Mouse (Mus musculus) midbrain, postnatal 0 days (tissue): ENCODE results near the gene Cmya5. TPM values are rescaled to one million over a fixed set of nuclear protein-coding genes. Genes with fewer than 3 reads are reported as not detected.
A peak's percentile ranks its signal among the peaks of the same experiment; 100 is the strongest.

ENCODE experiments used
- ATAC-seq: fragments of 200-750 bp; cut with Nextera tagmentation; 2 replicates; pipeline ENCODE4 v1.8.0; 2017; ENCODE audit warnings: moderate number of reproducible peaks, mild to moderate bottlenecking, moderate TSS enrichment, moderate library complexity; ENCODE audit not compliant: low FRiP score
- DNase-seq: peaks from one replicate; pipeline ENCODE4 v3.0.0-alpha.2; 2015; ENCODE audit warnings: low spot score
- H3K27ac ChIP-seq: fragments of 300-500 bp; sonication (generic); 2 replicates; pipeline ENCODE4 v1.5.1; 2014; ENCODE audit warnings: low read depth, mild to moderate bottlenecking, low read length, mixed read lengths
- H3K27me3 ChIP-seq: fragments of 300-500 bp; sonication (generic); 2 replicates; pipeline ENCODE4 v1.6.1; 2014; ENCODE audit warnings: low read length, control low read depth, mixed read lengths; ENCODE audit not compliant: insufficient read depth
- H3K36me3 ChIP-seq: fragments of 300-500 bp; sonication (generic); 2 replicates; pipeline ENCODE4 v1.6.1; 2014; ENCODE audit warnings: low read length, control low read depth, mixed read lengths; ENCODE audit not compliant: insufficient read depth
- H3K4me1 ChIP-seq: fragments of 300-500 bp; sonication (generic); 2 replicates; pipeline ENCODE4 v1.6.1; 2014; ENCODE audit warnings: mild to moderate bottlenecking, control low read depth, antibody characterized with exemption, low read length, mixed read lengths; ENCODE audit not compliant: insufficient read depth
- H3K4me2 ChIP-seq: fragments of 300-500 bp; sonication (generic); 2 replicates; pipeline ENCODE4 v1.6.1; 2014; ENCODE audit warnings: low read depth, mild to moderate bottlenecking, low read length, mixed read lengths; ENCODE audit not compliant: poor library complexity, severe bottlenecking
- H3K4me3 ChIP-seq: fragments of 300-500 bp; sonication (generic); 2 replicates; pipeline ENCODE4 v1.5.1; 2014; ENCODE audit warnings: low read depth, mild to moderate bottlenecking, low read length, moderate library complexity
- H3K9ac ChIP-seq: fragments of 300-500 bp; sonication (generic); replicated peaks from 2 replicates; pipeline ENCODE4 v1.6.1; 2014; ENCODE audit warnings: mild to moderate bottlenecking, low read length, moderate library complexity, mixed read lengths; ENCODE audit not compliant: poor library complexity, severe bottlenecking
- H3K9me3 ChIP-seq: fragments of 300-500 bp; sonication (generic); 2 replicates; pipeline ENCODE4 v1.6.1; 2016; ENCODE audit warnings: low read length, control low read depth
- CTCF ChIP-seq: IDR thresholded peaks from 2 replicates; pipeline ENCODE4 v1.5.1; 2016; ENCODE audit warnings: antibody characterized with exemption, mild to moderate bottlenecking
- WGBS: fragments of 180-500 bp; shearing (Covaris S2); extraction: QIAGEN DNeasy Blood & Tissue Kit; methylation state at CpG from one replicate; pipeline ENCODE4 v1.1.7; 2014; 5-methylcytosine and 5-hydroxymethylcytosine counted together
- polyA plus RNA-seq: library from polyadenylated mRNA; unstranded; fragments of >200 nt; fragmentation: Nextera tagmentation; extraction: Ambion mirVana; gene quantifications from 2 replicates; pipeline ENCODE4 v1.2.1, GENCODE M21; 2015
- total RNA-seq: library from RNA; depleted of rRNA; stranded (reverse); fragments of >200 nt; gene quantifications from 2 replicates; pipeline ENCODE4 v1.2.3, GENCODE M21; 2014

The Cmya5 gene
- total and polyA plus RNA-seq, 2 experiments from 2014 or later, result 0.16 to 0.71 TPM

GRCm38 (mm10) chr13:93135501-93135900 lies 9.0 kb downstream of the Cmya5 start:
- no peak overlapping the region for H3K27ac ChIP-seq
- no peak for ATAC-seq
- DNase-seq, result no peak
- no peak for TF ChIP-seq CTCF
- 84% methylated on average over 2 of the region's 2 CpGs for WGBS
- H3K27me3 ChIP-seq, result no peaks in the 10 kb centered on the region
- no peak overlapping the region for H3K4me2 ChIP-seq
- H3K4me3 ChIP-seq, result no peak overlapping the region
- H3K36me3 ChIP-seq, result no peaks in the 10 kb centered on the region
- H3K9ac ChIP-seq, result no peak overlapping the region
- no peaks in the 10 kb centered on the region for H3K9me3 ChIP-seq
- no peaks in the 10 kb centered on the region for H3K4me1 ChIP-seq

GRCm38 (mm10) chr13:93130674-93131073 lies 13.8 kb downstream of the Cmya5 start:
- Histone ChIP-seq H3K9ac (no peak overlapping the region), H3K27ac (no peak overlapping the region), H3K36me3 (no peaks in the 10 kb centered on the region), H3K4me3 (no peak overlapping the region), H3K4me1 (no peaks in the 10 kb centered on the region), H3K9me3 (no peaks in the 10 kb centered on the region), H3K4me2 (no peak overlapping the region), H3K27me3 (no peaks in the 10 kb centered on the region)
- 91% methylated on average over 3 of the region's 3 CpGs for WGBS
- DNase-seq (no peak), ATAC-seq (no peak)
- TF ChIP-seq CTCF, result no peak

GRCm38 (mm10) chr13:93128961-93129360 lies 15.6 kb downstream of the Cmya5 start:
- WGBS, result 31% methylated on average over 5 of the region's 5 CpGs
- ATAC-seq (peak; percentile 73), DNase-seq (peak; percentile 49)
- Histone ChIP-seq H3K27me3 (no peaks in the 10 kb centered on the region), H3K9ac (no peak overlapping the region), H3K4me1 (no peaks in the 10 kb centered on the region), H3K9me3 (no peaks in the 10 kb centered on the region), H3K27ac (peak overlapping the region; percentile 0; the same call in 1 of the 2 replicates), H3K4me3 (no peak overlapping the region), H3K4me2 (no peak overlapping the region), H3K36me3 (no peaks in the 10 kb centered on the region)
- no peak for TF ChIP-seq CTCF

- 53% methylated on average over 8 of the region's 8 CpGs for WGBS
- Histone ChIP-seq H3K27me3 (no peaks in the 10 kb centered on the region), H3K4me3 (no peak overlapping the region), H3K9me3 (no peaks in the 10 kb centered on the region), H3K9ac (no peak overlapping the region), H3K27ac (peak overlapping the region; percentile 0; the same call in 1 of the 2 replicates), H3K4me1 (no peaks in the 10 kb centered on the region), H3K36me3 (no peaks in the 10 kb centered on the region), H3K4me2 (no peak overlapping the region)
- DNase-seq (peak; percentile 22), ATAC-seq (peak; percentile 73; the same call in 1 of the 2 replicates)
- TF ChIP-seq CTCF, result no peak
Observed at GRCm38 (mm10) chr13:93128111-93128860, 16.2 kb downstream of the Cmya5 start.

GRCm38 (mm10) chr13:93122321-93122720 lies 22.2 kb downstream of the Cmya5 start:
- WGBS, result 92% methylated on average over 9 of the region's 9 CpGs
- ATAC-seq (no peak), DNase-seq (no peak)
- Histone ChIP-seq H3K9ac (no peak overlapping the region), H3K27me3 (no peaks in the 10 kb centered on the region), H3K4me2 (no peak overlapping the region), H3K4me1 (no peaks in the 10 kb centered on the region), H3K4me3 (no peak overlapping the region), H3K27ac (no peak overlapping the region), H3K36me3 (no peaks in the 10 kb centered on the region), H3K9me3 (no peaks in the 10 kb centered on the region)
- no peak for TF ChIP-seq CTCF

- Histone ChIP-seq H3K9ac (no peak overlapping the region), H3K4me1 (no peaks in the 10 kb centered on the region), H3K4me3 (no peak overlapping the region), H3K4me2 (no peak overlapping the region), H3K36me3 (no peaks in the 10 kb centered on the region), H3K27ac (no peak overlapping the region), H3K27me3 (no peaks in the 10 kb centered on the region), H3K9me3 (no peaks in the 10 kb centered on the region)
- DNase-seq (no peak), ATAC-seq (no peak)
- WGBS, result 76% methylated on average over 7 of the region's 7 CpGs
- TF ChIP-seq CTCF, result no peak
Observed at GRCm38 (mm10) chr13:93117241-93117640, 27.3 kb downstream of the Cmya5 start.
